21 mouse cellular contexts compared by ENCODE assay signal in genomic region chrX:87897172-87897571, GRCm38 (mm10).
DNase-seq lines count a peak whose midpoint lies in the region; ATAC-seq and TF ChIP-seq lines count a peak whose summit lies in the region.
"Had no signal": no experiment of that assay in that cellular context is flagged by ENCODE, and none has a peak within 500 bp of the region (broad histone marks: within the 10 kb centered on the region; RNA-seq: fewer than 3 reads in every experiment).

No protein-coding gene starts in this region.

- H3K36me3 ChIP-seq in intestine, embryonic 15.5 days = no peaks in the 10 kb centered on the region
- H3K36me3 ChIP-seq in intestine, embryonic 16.5 days (ENCODE audit: control insufficient read depth, insufficient read depth, low read length) = no peaks in the 10 kb centered on the region
- H3K36me3 ChIP-seq in intestine, postnatal 0 days (ENCODE audit: control insufficient read depth, insufficient read depth) = no peaks in the 10 kb centered on the region
- H3K36me3 ChIP-seq: G1E had no signal

- no peak for TF ChIP-seq CTCF in intestine, postnatal 0 days (IDR thresholded peaks at IDR 0.05; ENCODE audit: low read depth)

- H3K27ac ChIP-seq in intestine, embryonic 15.5 days = no peak overlapping the region
- no peak overlapping the region for H3K27ac ChIP-seq in intestine, embryonic 16.5 days (ENCODE audit: low read length)
- no peak overlapping the region for H3K27ac ChIP-seq in intestine, postnatal 0 days (ENCODE audit: low read depth, low read length)

- no peaks in the 10 kb centered on the region for H3K4me1 ChIP-seq in intestine, embryonic 15.5 days (replicated peaks)
- H3K4me1 ChIP-seq in intestine, embryonic 16.5 days (ENCODE audit: control insufficient read depth, insufficient read depth, low read length) = no peaks in the 10 kb centered on the region
- no peaks in the 10 kb centered on the region for H3K4me1 ChIP-seq in intestine, postnatal 0 days (replicated peaks; ENCODE audit: control insufficient read depth, insufficient read depth, low read length)

- H3K27me3 ChIP-seq in intestine, embryonic 15.5 days (replicated peaks) = no peaks in the 10 kb centered on the region
- no peaks in the 10 kb centered on the region for H3K27me3 ChIP-seq in intestine, embryonic 16.5 days (replicated peaks; ENCODE audit: control insufficient read depth, insufficient read depth, low read length)
- no peaks in the 10 kb centered on the region for H3K27me3 ChIP-seq in intestine, postnatal 0 days (replicated peaks; ENCODE audit: control insufficient read depth, insufficient read depth, low read length)
- H3K27me3 ChIP-seq: CH12.LX had no signal

- no peak overlapping the region for H3K4me2 ChIP-seq in intestine, embryonic 15.5 days (replicated peaks)
- H3K4me2 ChIP-seq in intestine, embryonic 16.5 days (ENCODE audit: low read depth, low read length) = no peak overlapping the region
- no peak overlapping the region for H3K4me2 ChIP-seq in intestine, postnatal 0 days (replicated peaks; ENCODE audit: low read depth)

- H3K4me3 ChIP-seq in intestine, embryonic 15.5 days (replicated peaks) = no peak overlapping the region
- no peak overlapping the region for H3K4me3 ChIP-seq in intestine, embryonic 16.5 days (ENCODE audit: low read length)
- no peak overlapping the region for H3K4me3 ChIP-seq in intestine, postnatal 0 days (ENCODE audit: low read depth, low read length)

- no peak overlapping the region for H3K9ac ChIP-seq in intestine, embryonic 15.5 days
- no peak overlapping the region for H3K9ac ChIP-seq in intestine, embryonic 16.5 days (ENCODE audit: low read depth, low read length)
- no peak overlapping the region for H3K9ac ChIP-seq in intestine, postnatal 0 days (ENCODE audit: low read depth, low read length)

- peak; percentile 68 for ATAC-seq in intestine, embryonic 15.5 days
- ATAC-seq in intestine, embryonic 16.5 days = peak; percentile 87
- peak; percentile 43; the same call in 1 of the 2 replicates for ATAC-seq in intestine, postnatal 0 days
- ATAC-seq: activated CD4-positive, CD25-positive, alpha-beta regulatory T cell, adult 4 months; CD4-positive, CD25-positive, alpha-beta regulatory T cell, adult 4 months; Patski had no signal

- 60% methylated on average over 1 of the region's 1 CpGs for WGBS in intestine, embryonic 15.5 days
- WGBS in intestine, embryonic 16.5 days = 51% methylated on average over 1 of the region's 1 CpGs
- WGBS in intestine, postnatal 0 days = 39% methylated on average over 1 of the region's 1 CpGs

- no peak for DNase-seq in cerebellum, adult 8-10 months
- no peak for DNase-seq in gastrocnemius, adult 18-20 months (ENCODE audit: low spot score)
- DNase-seq in frontal cortex, adult 2 months (ENCODE audit: extremely low spot score in 1 of 2, low spot score in 1 of 2) = no peak
- DNase-seq: adrenal gland, adult 2 months; adrenal gland, adult 8-10 months; adrenal gland, postnatal 10 days; adrenal gland, postnatal 14 days; adrenal gland, postnatal 25 days; adrenal gland, postnatal 36 days; B cell, adult 2 months; cerebellum, adult 11 months; cerebellum, adult 11-12 months; cerebellum, adult 18-20 months had no signal

- H3K9me3 ChIP-seq in intestine, embryonic 15.5 days = no peaks in the 10 kb centered on the region
- H3K9me3 ChIP-seq in intestine, embryonic 16.5 days (ENCODE audit: control insufficient read depth, low read length) = no peaks in the 10 kb centered on the region
- H3K9me3 ChIP-seq in intestine, postnatal 0 days (ENCODE audit: control insufficient read depth) = no peaks in the 10 kb centered on the region
- H3K9me3 ChIP-seq: G1E had no signal
